Mouse (Mus musculus) skeletal muscle tissue, adult 2 months (tissue): ENCODE results near the gene Ino80d.
"Not testable (repeated sequence)": the region's sequence is repeated elsewhere in the genome, so short reads cannot be mapped to it uniquely, and the experiment has no call there.

Source experiments
- DNase-seq: peaks from one replicate; pipeline ENCODE4 v3.0.0-alpha.2; 2012; ENCODE audit warnings: low read depth, low spot score

Gene Ino80d

GRCm38 (mm10) chr1:63114136-63114781, at the start of gene Ino80d:
Gene Ino80d (minus strand): TSS chr1:63114667.
- peak; percentile 87 for DNase-seq

GRCm38 (mm10) chr1:63140231-63140630, 25.8 kb upstream of the Ino80d start:
- no peak for DNase-seq

GRCm38 (mm10) chr1:63138586-63138985, 24.1 kb upstream of the Ino80d start:
- not testable (repeated sequence) for DNase-seq

- DNase-seq: no peak
Observed at GRCm38 (mm10) chr1:63137971-63138370, 23.5 kb upstream of the Ino80d start.

GRCm38 (mm10) chr1:63134530-63134929, 20.1 kb upstream of the Ino80d start:
- DNase-seq: no peak

GRCm38 (mm10) chr1:63131766-63132165, 17.3 kb upstream of the Ino80d start:
- DNase-seq: no peak

GRCm38 (mm10) chr1:63130883-63131282, 16.4 kb upstream of the Ino80d start:
- no peak for DNase-seq

GRCm38 (mm10) chr1:63129857-63130690, 15.6 kb upstream of the Ino80d start:
- no peak for DNase-seq

GRCm38 (mm10) chr1:63129273-63129672, 14.8 kb upstream of the Ino80d start:
- no peak for DNase-seq

- DNase-seq: no peak
Observed at GRCm38 (mm10) chr1:63126206-63126605, 11.7 kb upstream of the Ino80d start.

GRCm38 (mm10) chr1:63123823-63124450, 9.5 kb upstream of the Ino80d start:
- no peak for DNase-seq

GRCm38 (mm10) chr1:63122005-63122404, 7.5 kb upstream of the Ino80d start:
- DNase-seq: no peak

GRCm38 (mm10) chr1:63120382-63120781, 5.9 kb upstream of the Ino80d start:
- no peak for DNase-seq

- DNase-seq: no peak
Observed at GRCm38 (mm10) chr1:63119675-63120074, 5.2 kb upstream of the Ino80d start.

- DNase-seq: no peak
Observed at GRCm38 (mm10) chr1:63115540-63115939, 1.1 kb upstream of the Ino80d start.

GRCm38 (mm10) chr1:63115096-63115495, 629 bp upstream of the Ino80d start:
- no peak for DNase-seq

GRCm38 (mm10) chr1:63113274-63114135, 962 bp downstream of the Ino80d start:
- no peak for DNase-seq

GRCm38 (mm10) chr1:63112865-63113261, 1.6 kb downstream of the Ino80d start:
- no peak for DNase-seq

- no peak for DNase-seq
Observed at GRCm38 (mm10) chr1:63112151-63112864, 2.2 kb downstream of the Ino80d start.

- DNase-seq: no peak
Observed at GRCm38 (mm10) chr1:63110536-63111285, 3.8 kb downstream of the Ino80d start.
